Mouse (Mus musculus): ENCODE measurements around the gene Olfr610. TPM values are rescaled to one million over a fixed set of nuclear protein-coding genes. Genes with fewer than 3 reads are reported as not detected.

Gene Olfr610
- polyA plus RNA-seq, 1 experiment from 2014 or later, result not detected

Other genes with a start within 250 kb of the Olfr610 start
- not detected in 2 replicates for gene Olfr596, start 206.5 kb downstream of the Olfr610 start, polyA plus RNA-seq (2014; fragmentation: Nextera tagmentation; extraction: Ambion mirVana)
- gene Olfr597, start 195.8 kb downstream of the Olfr610 start, polyA plus RNA-seq (2014; fragmentation: Nextera tagmentation; extraction: Ambion mirVana), result not detected in 2 replicates
- not detected in 2 replicates for gene Olfr598, start 188.6 kb downstream of the Olfr610 start, polyA plus RNA-seq (2014; fragmentation: Nextera tagmentation; extraction: Ambion mirVana)
- not detected in 2 replicates for gene Olfr599, start 176.2 kb downstream of the Olfr610 start, polyA plus RNA-seq (2014; fragmentation: Nextera tagmentation; extraction: Ambion mirVana)
- gene Olfr600, start 162.5 kb downstream of the Olfr610 start, polyA plus RNA-seq (2014; fragmentation: Nextera tagmentation; extraction: Ambion mirVana), result not detected in 2 replicates
- gene Olfr601, start 149.5 kb downstream of the Olfr610 start, polyA plus RNA-seq (2014; fragmentation: Nextera tagmentation; extraction: Ambion mirVana), result not detected in 2 replicates
- not detected in 2 replicates for gene Olfr603, start 125.9 kb downstream of the Olfr610 start, polyA plus RNA-seq (2014; fragmentation: Nextera tagmentation; extraction: Ambion mirVana)
- not detected in 2 replicates for gene Usp17lc, start 97.0 kb downstream of the Olfr610 start, polyA plus RNA-seq (2014; fragmentation: Nextera tagmentation; extraction: Ambion mirVana)
- gene Olfr605, start 66.7 kb downstream of the Olfr610 start, polyA plus RNA-seq (2014; fragmentation: Nextera tagmentation; extraction: Ambion mirVana), result not detected in 2 replicates
- not detected in 2 replicates for gene Olfr606, start 63.1 kb downstream of the Olfr610 start, polyA plus RNA-seq (2014; fragmentation: Nextera tagmentation; extraction: Ambion mirVana)
- gene Olfr607, start 48.0 kb downstream of the Olfr610 start, polyA plus RNA-seq (2014; fragmentation: Nextera tagmentation; extraction: Ambion mirVana), result not detected in 2 replicates
- gene Olfr608, start 42.2 kb downstream of the Olfr610 start, polyA plus RNA-seq (2014; fragmentation: Nextera tagmentation; extraction: Ambion mirVana), result not detected in 2 replicates
- gene Olfr609, start 14.1 kb downstream of the Olfr610 start, polyA plus RNA-seq (2014; fragmentation: Nextera tagmentation; extraction: Ambion mirVana), result not detected in 2 replicates
- not detected in 2 replicates for gene Olfr611, start 8.7 kb upstream of the Olfr610 start, polyA plus RNA-seq (2014; fragmentation: Nextera tagmentation; extraction: Ambion mirVana)
- gene Olfr612, start 30.6 kb upstream of the Olfr610 start, polyA plus RNA-seq (2014; fragmentation: Nextera tagmentation; extraction: Ambion mirVana), result not detected in 2 replicates
- not detected in 2 replicates for gene Olfr613, start 36.0 kb upstream of the Olfr610 start, polyA plus RNA-seq (2014; fragmentation: Nextera tagmentation; extraction: Ambion mirVana)
- gene Olfr615, start 44.0 kb upstream of the Olfr610 start, polyA plus RNA-seq (2014; fragmentation: Nextera tagmentation; extraction: Ambion mirVana), result not detected in 2 replicates
- not detected in 2 replicates for gene Olfr616, start 57.0 kb upstream of the Olfr610 start, polyA plus RNA-seq (2014; fragmentation: Nextera tagmentation; extraction: Ambion mirVana)
- gene Olfr617, start 60.9 kb upstream of the Olfr610 start, polyA plus RNA-seq (2014; fragmentation: Nextera tagmentation; extraction: Ambion mirVana), result not detected in 2 replicates
- gene Olfr618, start 78.0 kb upstream of the Olfr610 start, polyA plus RNA-seq (2014; fragmentation: Nextera tagmentation; extraction: Ambion mirVana), result not detected in 2 replicates
- gene Olfr619, start 88.5 kb upstream of the Olfr610 start, polyA plus RNA-seq (2014; fragmentation: Nextera tagmentation; extraction: Ambion mirVana), result not detected in 2 replicates
- not detected in 2 replicates for gene Olfr620, start 100.4 kb upstream of the Olfr610 start, polyA plus RNA-seq (2014; fragmentation: Nextera tagmentation; extraction: Ambion mirVana)
- gene Olfr622, start 130.6 kb upstream of the Olfr610 start, polyA plus RNA-seq (2014; fragmentation: Nextera tagmentation; extraction: Ambion mirVana), result not detected in 2 replicates
- gene Olfr623, start 151.6 kb upstream of the Olfr610 start, polyA plus RNA-seq (2014; fragmentation: Nextera tagmentation; extraction: Ambion mirVana), result not detected in 2 replicates
- 0.04 TPM in 1 of 2 replicates, not detected in the other for gene Olfr624, start 159.1 kb upstream of the Olfr610 start, polyA plus RNA-seq (2014; fragmentation: Nextera tagmentation; extraction: Ambion mirVana)
- gene Olfr625-ps1, start 170.6 kb upstream of the Olfr610 start, polyA plus RNA-seq (2014; fragmentation: Nextera tagmentation; extraction: Ambion mirVana), result not detected in 2 replicates
- gene Olfr243, start 202.5 kb upstream of the Olfr610 start, polyA plus RNA-seq (2014; fragmentation: Nextera tagmentation; extraction: Ambion mirVana), result not detected in 2 replicates
- gene Olfr628, start 218.3 kb upstream of the Olfr610 start, polyA plus RNA-seq (2014; fragmentation: Nextera tagmentation; extraction: Ambion mirVana), result not detected in 2 replicates
- gene Olfr629, start 232.8 kb upstream of the Olfr610 start, polyA plus RNA-seq (2014; fragmentation: Nextera tagmentation; extraction: Ambion mirVana), result not detected in 2 replicates
- gene Olfr630, start 245.2 kb upstream of the Olfr610 start, polyA plus RNA-seq (2014; fragmentation: Nextera tagmentation; extraction: Ambion mirVana), result not detected in 2 replicates